Mouse (Mus musculus) hindbrain, embryonic 11.5 days (tissue): ENCODE data around the gene Depdc1b. TPM values are rescaled to one million over a fixed set of nuclear protein-coding genes. Genes with fewer than 3 reads are reported as not detected.

Experiments
- ATAC-seq: fragments of 200-750 bp; cut with Nextera tagmentation; 2 replicates; pipeline ENCODE4 v1.8.0; 2017; ENCODE audit warnings: mild to moderate bottlenecking, moderate TSS enrichment, moderate library complexity; ENCODE audit not compliant: low FRiP score
- DNase-seq: peaks from one replicate; pipeline ENCODE4 v3.0.0-alpha.2; 2015; ENCODE audit warnings: low spot score
- H3K27ac ChIP-seq: fragments of 300-500 bp; sonication (generic); 2 replicates; pipeline ENCODE4 v1.5.1; 2014; ENCODE audit warnings: mild to moderate bottlenecking, low read depth, low read length
- H3K27me3 ChIP-seq: fragments of 300-500 bp; sonication (generic); 2 replicates; pipeline ENCODE4 v1.6.1; 2014; ENCODE audit warnings: mild to moderate bottlenecking, low read length, moderate library complexity, mixed read lengths; ENCODE audit not compliant: control insufficient read depth, insufficient read depth
- H3K36me3 ChIP-seq: fragments of 300-500 bp; sonication (generic); 2 replicates; pipeline ENCODE4 v1.6.1; 2014; ENCODE audit warnings: mild to moderate bottlenecking, low read length, moderate library complexity, mixed read lengths; ENCODE audit not compliant: control insufficient read depth, insufficient read depth
- H3K4me1 ChIP-seq: fragments of 300-500 bp; sonication (generic); replicated peaks from 2 replicates; pipeline ENCODE4 v1.6.1; 2014; ENCODE audit warnings: low read length, mixed read lengths; ENCODE audit not compliant: control insufficient read depth, insufficient read depth
- H3K4me2 ChIP-seq: fragments of 300-500 bp; sonication (generic); replicated peaks from 2 replicates; pipeline ENCODE4 v1.6.1; 2014; ENCODE audit warnings: mild to moderate bottlenecking, low read depth, low read length
- H3K4me3 ChIP-seq: fragments of 300-500 bp; sonication (generic); 2 replicates; pipeline ENCODE4 v1.5.1; 2014; ENCODE audit warnings: low read depth, low read length
- H3K9ac ChIP-seq: fragments of 300-500 bp; sonication (generic); 2 replicates; pipeline ENCODE4 v1.6.1; 2014; ENCODE audit warnings: low read depth, low read length
- H3K9me3 ChIP-seq: fragments of 300-500 bp; sonication (generic); 2 replicates; pipeline ENCODE4 v1.6.1; 2016; ENCODE audit warnings: low read length; ENCODE audit not compliant: control insufficient read depth
- WGBS: fragments of 180-500 bp; shearing (Covaris S2); extraction: QIAGEN DNeasy Blood & Tissue Kit; methylation state at CpG from one replicate; pipeline ENCODE4 v1.1.7; 2014; 5-methylcytosine and 5-hydroxymethylcytosine counted together
- polyA plus RNA-seq: library from polyadenylated mRNA; unstranded; fragments of >200 nt; fragmentation: Nextera tagmentation; extraction: Ambion mirVana; gene quantifications from 2 replicates; pipeline ENCODE4 v1.2.1, GENCODE M21; 2014

Depdc1b gene
- polyA plus RNA-seq, 1 experiment from 2014 or later, result 17.0 TPM

GRCm38 (mm10) chr13:108381161-108381560, 65.0 kb downstream of the Depdc1b start:
- Histone ChIP-seq H3K27ac (no peak overlapping the region), H3K9ac (no peak overlapping the region), H3K4me3 (no peak overlapping the region), H3K36me3 (no peaks in the 10 kb centered on the region), H3K4me1 (no peaks in the 10 kb centered on the region), H3K9me3 (no peaks in the 10 kb centered on the region), H3K27me3 (no peaks in the 10 kb centered on the region), H3K4me2 (no peak overlapping the region)
- DNase-seq (no peak), ATAC-seq (no peak)
- 87% methylated on average over 3 of the region's 3 CpGs for WGBS

- DNase-seq, result no peak
- Histone ChIP-seq H3K9me3 (no peaks in the 10 kb centered on the region), H3K4me2 (no peak overlapping the region), H3K27me3 (no peaks in the 10 kb centered on the region), H3K27ac (no peak overlapping the region), H3K4me3 (no peak overlapping the region), H3K36me3 (no peaks in the 10 kb centered on the region), H3K4me1 (no peaks in the 10 kb centered on the region), H3K9ac (no peak overlapping the region)
- WGBS, result 79% methylated on average over 6 of the region's 6 CpGs
- no peak for ATAC-seq
Observed at GRCm38 (mm10) chr13:108383051-108383450, 66.9 kb downstream of the Depdc1b start.

GRCm38 (mm10) chr13:108386058-108386457, 69.9 kb downstream of the Depdc1b start:
- 87% methylated on average over 9 of the region's 9 CpGs for WGBS
- H3K9ac ChIP-seq, result no peak overlapping the region
- H3K9me3 ChIP-seq, result no peaks in the 10 kb centered on the region
- DNase-seq, result no peak
- H3K27me3 ChIP-seq, result no peaks in the 10 kb centered on the region
- no peak for ATAC-seq
- H3K36me3 ChIP-seq, result no peaks in the 10 kb centered on the region
- no peak overlapping the region for H3K27ac ChIP-seq
- H3K4me3 ChIP-seq, result no peak overlapping the region
- no peaks in the 10 kb centered on the region for H3K4me1 ChIP-seq
- no peak overlapping the region for H3K4me2 ChIP-seq

DNA sequence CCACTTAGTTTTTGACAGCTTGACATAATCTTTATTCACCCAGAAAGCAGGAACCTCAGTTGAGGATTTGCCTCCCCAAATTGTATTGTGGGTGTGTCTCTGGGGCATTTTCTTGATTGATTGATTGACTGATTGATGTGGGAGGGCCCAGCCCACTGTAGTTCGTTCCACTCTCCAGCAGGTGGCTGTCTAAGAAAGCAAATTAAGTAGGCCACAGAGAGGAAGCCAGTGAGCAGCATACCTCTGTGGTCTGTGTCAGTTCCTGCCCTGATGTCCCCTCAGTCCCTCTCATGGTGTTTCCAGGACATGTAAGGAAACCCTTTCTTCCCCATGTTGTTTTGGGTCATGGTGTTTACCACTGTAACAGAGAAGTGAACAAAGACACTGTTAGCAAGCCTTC, 74.4 kb downstream of the Depdc1b start:
- no peak overlapping the region for H3K4me3 ChIP-seq
- no peaks in the 10 kb centered on the region for H3K9me3 ChIP-seq
- 13% methylated on average over 1 of the region's 1 CpGs for WGBS
- ATAC-seq (peak; percentile 66; the same call in 1 of the 2 replicates), DNase-seq (peak; percentile 57)
- no peak overlapping the region for H3K9ac ChIP-seq
- H3K27me3 ChIP-seq, result no peaks in the 10 kb centered on the region
- H3K4me1 ChIP-seq, result no peaks in the 10 kb centered on the region
- H3K27ac ChIP-seq, result no peak overlapping the region
- H3K4me2 ChIP-seq, result no peak overlapping the region
- no peaks in the 10 kb centered on the region for H3K36me3 ChIP-seq

- no peak overlapping the region for H3K27ac ChIP-seq
- ATAC-seq, result no peak
- H3K9me3 ChIP-seq, result no peaks in the 10 kb centered on the region
- 89% methylated on average over 5 of the region's 5 CpGs for WGBS
- no peak overlapping the region for H3K4me2 ChIP-seq
- no peak overlapping the region for H3K9ac ChIP-seq
- no peak overlapping the region for H3K4me3 ChIP-seq
- DNase-seq, result no peak
- no peaks in the 10 kb centered on the region for H3K27me3 ChIP-seq
- H3K4me1 ChIP-seq, result no peaks in the 10 kb centered on the region
- no peaks in the 10 kb centered on the region for H3K36me3 ChIP-seq
Observed at GRCm38 (mm10) chr13:108403197-108403596, 87.1 kb downstream of the Depdc1b start.

DNA sequence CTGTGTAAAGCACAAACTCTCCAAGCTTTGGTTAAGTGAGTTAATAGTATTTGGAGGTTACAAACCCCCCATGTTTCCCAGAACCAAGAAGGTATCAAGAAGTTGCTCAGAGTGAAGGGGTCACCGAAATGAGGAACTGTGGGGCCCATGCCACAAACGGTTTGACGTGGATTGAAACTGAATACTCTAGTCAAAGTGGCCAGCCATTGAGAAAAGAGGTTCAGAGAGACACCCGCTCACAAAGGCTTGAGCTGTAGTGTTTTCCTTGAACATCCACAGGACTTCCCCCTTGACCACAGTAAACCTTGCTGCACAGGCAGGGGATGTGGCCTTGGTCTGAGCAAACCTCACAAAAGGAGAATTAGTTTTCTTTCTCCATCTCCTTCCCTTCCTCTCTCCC, 88.2 kb downstream of the Depdc1b start:
- H3K27ac ChIP-seq, result no peak overlapping the region
- H3K36me3 ChIP-seq, result no peaks in the 10 kb centered on the region
- DNase-seq (no peak), ATAC-seq (no peak)
- H3K9ac ChIP-seq, result no peak overlapping the region
- H3K4me2 ChIP-seq, result no peak overlapping the region
- H3K27me3 ChIP-seq, result no peaks in the 10 kb centered on the region
- no peak overlapping the region for H3K4me3 ChIP-seq
- no peaks in the 10 kb centered on the region for H3K4me1 ChIP-seq
- H3K9me3 ChIP-seq, result no peaks in the 10 kb centered on the region
- whole genome bisulfite sequencing, result 88% methylated on average over 4 of the region's 4 CpGs

DNA sequence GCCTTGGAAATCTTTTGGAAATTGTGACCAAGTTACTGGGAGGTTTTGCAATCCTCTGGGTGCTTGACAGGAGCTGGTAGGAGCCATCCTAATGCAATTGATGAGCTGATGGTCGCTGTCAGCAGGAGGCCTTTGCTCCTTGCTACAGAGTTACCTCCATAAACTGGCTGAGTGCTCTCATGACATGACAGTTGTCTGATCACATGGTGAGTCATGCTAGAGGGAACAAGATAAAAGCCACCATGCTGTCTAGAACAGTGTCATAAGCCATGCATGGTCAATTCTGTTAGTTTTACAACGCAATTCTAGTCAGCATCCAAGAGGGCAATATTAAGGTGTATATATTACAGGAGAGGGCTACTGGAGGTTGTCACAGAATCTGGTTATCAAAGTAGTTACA, 99.3 kb downstream of the Depdc1b start:
- H3K27me3 ChIP-seq, result no peaks in the 10 kb centered on the region
- DNase-seq (no peak), ATAC-seq (no peak)
- H3K4me3 ChIP-seq, result no peak overlapping the region
- H3K4me2 ChIP-seq, result no peak overlapping the region
- H3K4me1 ChIP-seq, result no peaks in the 10 kb centered on the region
- no peaks in the 10 kb centered on the region for H3K9me3 ChIP-seq
- H3K36me3 ChIP-seq, result no peaks in the 10 kb centered on the region
- no peak overlapping the region for H3K9ac ChIP-seq
- WGBS, result 70% methylated on average over 2 of the region's 2 CpGs
- no peak overlapping the region for H3K27ac ChIP-seq

DNA sequence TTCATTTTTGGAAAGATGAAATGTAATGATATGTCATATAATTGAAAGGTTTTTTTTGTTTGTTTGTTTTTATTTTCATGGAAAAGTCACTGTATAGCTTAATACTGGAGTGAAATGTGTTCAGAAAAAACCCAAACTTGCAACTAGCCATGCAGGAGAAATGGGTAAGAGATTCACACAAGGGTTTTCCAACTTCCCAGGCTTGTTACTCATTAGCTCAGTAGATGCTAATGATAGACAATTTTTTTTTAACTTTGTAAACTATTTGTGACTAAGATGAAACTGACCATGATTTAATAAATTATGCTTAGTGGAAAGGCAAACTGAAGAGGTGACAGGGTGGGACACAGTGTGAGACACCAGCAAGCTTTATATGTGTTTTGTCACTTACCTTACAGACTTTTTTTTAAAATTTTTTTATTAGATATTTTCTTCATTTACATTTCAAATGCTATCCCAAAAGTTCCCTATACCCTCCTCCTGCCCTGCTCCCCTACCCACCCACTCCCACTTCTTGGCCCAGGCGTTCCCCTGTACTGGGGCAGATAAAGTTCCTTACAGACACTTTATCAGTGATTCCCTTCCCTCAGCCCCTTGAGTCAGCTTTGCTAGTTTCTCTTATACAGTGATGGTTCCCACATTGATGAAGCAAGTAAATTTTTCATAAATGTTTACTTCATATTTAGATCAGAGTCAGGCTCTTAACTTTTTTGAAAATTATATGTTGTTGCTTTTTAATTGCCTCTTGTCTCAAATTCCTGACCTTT, 102.8 kb downstream of the Depdc1b start:
- Histone ChIP-seq H3K27ac (no peak overlapping the region), H3K9me3 (no peaks in the 10 kb centered on the region), H3K4me3 (no peak overlapping the region), H3K36me3 (no peaks in the 10 kb centered on the region), H3K27me3 (no peaks in the 10 kb centered on the region), H3K4me2 (no peak overlapping the region), H3K9ac (no peak overlapping the region), H3K4me1 (no peaks in the 10 kb centered on the region)
- ATAC-seq (no peak), DNase-seq (no peak)
- 86% methylated on average over 1 of the region's 1 CpGs for WGBS

GRCm38 (mm10) chr13:108426322-108426721, 110.2 kb downstream of the Depdc1b start:
- 69% methylated on average over 5 of the region's 5 CpGs for WGBS
- no peak overlapping the region for H3K27ac ChIP-seq
- no peak overlapping the region for H3K4me2 ChIP-seq
- no peak for ATAC-seq
- no peak for DNase-seq
- no peaks in the 10 kb centered on the region for H3K36me3 ChIP-seq
- no peak overlapping the region for H3K4me3 ChIP-seq
- H3K27me3 ChIP-seq, result no peaks in the 10 kb centered on the region
- H3K4me1 ChIP-seq, result no peaks in the 10 kb centered on the region
- H3K9me3 ChIP-seq, result no peaks in the 10 kb centered on the region
- H3K9ac ChIP-seq, result no peak overlapping the region
